Mouse (Mus musculus) spleen, postnatal 10 days (tissue): ENCODE results near the gene Rad9b.
A peak's percentile ranks its signal among the peaks of the same experiment; 100 is the strongest.

Experiments used
- DNase-seq, 2 experiments: peaks; one replicate each; pipeline ENCODE4 v3.0.0; 2021 to 2022; ENCODE audit warnings: low spot score in 2 of 2

Rad9b gene

DNA sequence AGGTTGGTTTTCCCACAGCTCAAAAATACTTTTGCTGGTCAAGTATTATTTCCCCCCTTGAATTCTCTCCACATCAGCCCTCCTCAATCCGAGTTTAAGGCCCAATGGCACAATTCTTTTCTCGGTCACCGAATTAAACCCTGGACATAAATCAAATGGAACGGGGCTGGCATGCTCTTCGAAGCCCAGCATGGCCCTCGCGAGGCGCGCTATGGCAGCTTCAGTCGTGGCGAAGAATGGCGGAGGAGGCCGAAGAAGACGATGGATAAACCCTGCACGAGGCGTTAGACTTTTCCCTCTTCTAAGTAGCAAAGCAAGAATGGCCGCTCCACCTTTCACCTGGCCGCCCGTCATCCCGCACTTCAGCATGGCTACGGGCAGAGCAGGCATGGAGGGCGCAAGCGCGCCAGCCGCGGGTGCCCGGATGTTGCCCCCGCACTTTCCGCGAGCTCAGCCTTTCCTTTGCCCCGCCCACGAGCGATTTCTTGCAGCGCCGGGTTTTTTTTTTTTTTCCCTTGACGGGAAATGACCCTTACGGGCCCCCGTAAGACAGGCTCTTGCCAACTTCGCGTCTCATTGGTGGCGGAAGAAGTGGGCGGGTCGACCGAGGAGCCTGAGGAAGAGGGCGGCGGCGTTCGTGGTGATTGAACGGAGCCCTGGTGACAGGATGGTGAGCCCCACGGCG lies at the start of gene Rad9b, which contains the start of gene Vps29:
Gene Rad9b, minus strand, starts transcription at position 427 of the 685 bp plus-strand sequence.
Gene Vps29, plus strand, starts transcription at position 563 of the 685 bp plus-strand sequence.
- peak; percentile 98 to 100 for DNase-seq

DNA sequence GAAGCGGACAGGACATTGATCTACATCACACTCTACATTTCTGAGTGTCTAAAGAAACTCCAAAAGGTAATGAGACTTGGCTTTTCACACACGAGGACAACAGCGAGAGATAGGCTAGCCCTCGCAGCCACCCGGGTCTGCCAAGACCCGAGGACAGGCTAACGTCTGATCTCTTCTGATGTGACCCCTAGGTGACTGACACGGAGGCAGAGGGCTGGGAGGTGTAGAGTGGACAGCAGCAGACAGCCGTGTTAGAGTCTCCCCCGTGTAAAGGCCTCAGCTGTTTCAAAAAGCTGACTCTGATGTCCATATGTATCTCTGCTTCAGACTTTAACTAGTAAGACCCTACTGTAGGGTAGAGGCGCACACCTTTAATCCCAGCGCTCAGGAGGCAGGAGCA lies 49.3 kb upstream of the Rad9b start:
- no peak for DNase-seq

GRCm38 (mm10) chr5:122402772-122403171 lies 48.7 kb upstream of the Rad9b start:
- no peak for DNase-seq

DNA sequence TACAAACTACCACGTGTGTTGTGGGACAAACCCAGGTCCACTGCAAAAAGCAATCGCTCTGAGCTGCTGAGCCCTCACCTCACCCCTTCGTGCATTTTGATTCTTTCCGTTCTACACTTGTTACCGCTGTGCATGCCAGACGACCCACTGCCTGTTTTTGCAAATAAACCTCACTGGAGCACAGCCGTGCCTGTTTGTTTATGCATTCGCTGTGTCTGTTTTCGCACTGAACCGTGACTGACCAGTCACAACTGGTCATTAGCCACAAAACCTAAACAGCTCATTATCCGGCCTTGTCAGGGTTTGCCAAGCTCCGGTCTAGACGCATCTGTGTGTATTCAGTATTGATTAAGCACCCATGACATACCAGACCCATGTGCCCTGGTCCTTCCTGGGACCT lies 48.1 kb upstream of the Rad9b start:
- no peak for DNase-seq

- DNase-seq = peak; percentile 65 to 77
Observed at GRCm38 (mm10) chr5:122401303-122401640, 47.2 kb upstream of the Rad9b start.

DNA sequence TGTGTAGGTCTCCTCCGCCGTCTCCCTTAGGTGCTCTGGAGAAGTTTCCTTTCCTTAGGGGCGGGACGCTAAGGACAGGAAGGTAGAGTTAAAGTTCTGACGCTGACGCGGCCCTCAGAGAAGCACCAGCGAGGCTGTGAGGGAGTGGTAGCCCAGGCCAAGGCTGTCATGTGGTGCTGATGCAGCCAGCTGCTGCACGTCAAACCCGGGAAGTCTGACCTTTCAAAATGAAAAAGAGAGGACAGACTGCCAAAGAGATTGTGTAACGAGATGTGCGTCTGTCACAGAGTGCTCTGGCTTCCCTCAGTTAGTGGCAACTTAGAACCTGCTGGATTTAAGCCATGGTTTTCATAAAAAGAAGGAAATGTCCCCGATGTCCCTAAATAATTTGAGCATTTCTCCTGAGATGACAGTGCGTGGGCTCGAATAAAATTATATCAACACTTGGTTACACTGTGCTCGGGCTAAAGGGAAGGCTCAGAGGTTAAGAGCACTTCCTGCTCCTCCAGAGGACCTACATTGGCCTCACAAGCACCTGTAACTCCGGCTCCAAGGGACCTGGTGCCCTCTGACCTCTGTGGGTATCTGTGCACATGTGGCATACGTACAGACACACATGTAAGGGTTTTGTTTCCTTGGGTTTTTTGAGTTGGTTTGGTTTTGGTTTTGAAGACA lies 46.7 kb upstream of the Rad9b start:
- no peak for DNase-seq

DNA sequence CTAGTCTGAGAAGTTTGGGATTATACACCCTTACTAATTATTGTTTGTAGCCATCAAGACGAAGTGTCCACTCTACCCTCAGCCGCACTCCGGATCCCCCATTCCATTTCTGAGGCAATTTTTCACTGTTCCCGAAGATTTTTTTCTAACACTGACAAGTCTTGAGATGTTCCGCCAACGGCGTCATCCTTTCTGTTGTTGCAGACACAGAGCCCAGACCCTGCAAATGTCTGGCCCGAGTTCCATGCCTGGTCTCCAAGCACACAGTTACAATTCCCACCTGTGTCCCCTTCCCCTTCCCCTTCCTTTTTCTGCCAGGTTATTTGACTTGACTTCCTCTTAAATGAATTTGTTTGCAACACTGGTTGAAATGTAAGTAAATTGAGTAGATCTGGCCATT lies 45.8 kb upstream of the Rad9b start:
- DNase-seq = no peak

DNA sequence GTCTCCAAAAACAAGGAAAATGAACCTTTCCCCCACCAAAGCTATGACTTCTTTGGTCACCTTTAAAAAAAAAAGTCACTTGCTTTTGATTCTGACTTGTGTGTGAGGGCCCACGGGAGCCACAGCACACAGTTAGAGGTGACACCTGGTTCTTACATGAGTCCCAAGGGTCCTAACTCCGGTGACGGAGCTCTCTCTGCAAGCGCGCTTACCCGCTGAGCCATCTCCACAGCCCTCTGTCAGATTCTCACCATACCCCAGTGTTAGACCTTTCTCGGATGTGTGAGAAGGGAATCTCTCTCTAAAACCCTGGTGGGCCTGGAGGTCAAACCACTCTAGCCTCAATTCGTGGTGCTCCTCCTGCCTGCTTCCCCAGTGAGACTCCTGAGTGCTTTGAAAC lies 43.5 kb upstream of the Rad9b start:
- DNase-seq = no peak

DNA sequence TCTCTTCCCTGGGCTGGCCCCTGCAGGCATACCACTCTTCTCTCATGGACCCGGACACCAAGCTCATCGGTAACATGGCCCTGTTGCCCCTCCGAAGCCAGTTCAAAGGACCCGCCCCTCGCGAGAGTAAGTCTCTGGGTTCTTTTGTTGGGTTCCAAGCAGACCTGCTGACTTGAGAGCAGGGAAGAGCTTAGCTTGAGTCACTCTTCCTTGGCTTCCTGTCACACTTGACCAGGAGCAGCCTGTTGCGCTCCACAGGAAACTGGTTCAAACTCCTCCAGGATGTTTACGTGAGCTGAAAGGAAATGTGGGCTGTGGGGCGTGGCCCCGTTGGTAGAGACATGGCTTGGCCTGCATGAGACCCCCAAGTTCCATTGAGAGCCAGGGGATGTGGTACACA lies 42.8 kb upstream of the Rad9b start:
- no peak for DNase-seq

DNA sequence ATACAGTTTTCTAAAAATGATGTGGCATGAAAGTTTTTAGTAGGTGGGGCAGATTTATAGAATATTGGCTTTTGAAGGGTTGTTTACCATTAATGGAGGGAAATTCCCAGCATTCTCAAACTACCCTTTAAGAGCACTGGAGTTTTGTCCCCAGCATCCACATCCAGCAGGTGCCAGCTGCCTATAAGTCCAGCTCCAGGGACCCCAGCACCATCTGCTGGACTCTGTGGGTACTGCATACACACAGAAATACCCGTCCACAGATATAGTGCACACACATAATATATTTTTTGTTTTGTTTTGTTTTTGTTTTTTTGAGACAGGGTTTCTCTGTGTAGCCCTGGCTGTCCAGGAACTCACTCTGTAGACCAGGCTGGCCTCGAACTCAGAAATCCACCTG lies 39.9 kb upstream of the Rad9b start:
- DNase-seq = peak; percentile 84 to 90

DNA sequence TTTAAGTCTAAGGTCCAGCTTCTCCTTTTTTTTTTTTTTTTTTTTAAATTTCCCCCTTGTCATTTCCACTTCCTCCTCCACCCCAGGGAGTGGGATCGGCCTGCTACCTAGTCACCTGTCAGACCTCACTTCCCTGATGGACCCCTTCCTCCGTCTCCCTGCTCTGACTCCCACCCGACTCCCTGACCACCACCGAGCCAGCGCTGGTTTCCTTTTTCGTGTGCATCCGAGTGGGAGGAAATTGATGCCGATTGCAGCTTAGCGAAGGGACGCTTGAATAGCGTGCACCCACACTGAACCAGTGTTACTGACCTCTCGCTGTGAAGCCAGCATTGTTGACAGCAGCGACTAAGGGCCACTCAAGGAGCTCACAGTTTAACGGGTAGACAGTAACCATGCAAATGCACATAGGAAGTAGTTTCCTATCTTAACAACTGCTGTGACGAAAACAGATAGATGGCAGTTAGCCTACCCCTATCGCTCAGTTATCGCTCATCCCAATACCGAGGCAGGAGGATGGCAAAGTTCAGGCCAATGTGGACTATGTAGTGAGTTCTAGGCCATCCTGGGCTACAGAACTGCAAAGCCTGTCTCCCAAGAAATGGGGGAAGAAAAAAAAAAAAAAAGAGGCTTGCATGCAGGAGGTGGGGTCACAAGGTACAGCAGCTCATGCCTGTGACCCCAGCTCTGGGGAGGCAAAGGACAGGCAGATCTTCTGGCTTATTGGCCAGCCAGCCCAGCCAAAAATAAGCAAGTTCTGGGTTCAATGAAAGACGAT lies 38.4 kb upstream of the Rad9b start:
- DNase-seq = peak; percentile 48 to 51

GRCm38 (mm10) chr5:122391786-122392180 lies 37.8 kb upstream of the Rad9b start, which contains the start of gene Arpc3:
Arpc3 (plus strand) TSS chr5:122391878.
- peak; percentile 94 to 95 for DNase-seq

DNA sequence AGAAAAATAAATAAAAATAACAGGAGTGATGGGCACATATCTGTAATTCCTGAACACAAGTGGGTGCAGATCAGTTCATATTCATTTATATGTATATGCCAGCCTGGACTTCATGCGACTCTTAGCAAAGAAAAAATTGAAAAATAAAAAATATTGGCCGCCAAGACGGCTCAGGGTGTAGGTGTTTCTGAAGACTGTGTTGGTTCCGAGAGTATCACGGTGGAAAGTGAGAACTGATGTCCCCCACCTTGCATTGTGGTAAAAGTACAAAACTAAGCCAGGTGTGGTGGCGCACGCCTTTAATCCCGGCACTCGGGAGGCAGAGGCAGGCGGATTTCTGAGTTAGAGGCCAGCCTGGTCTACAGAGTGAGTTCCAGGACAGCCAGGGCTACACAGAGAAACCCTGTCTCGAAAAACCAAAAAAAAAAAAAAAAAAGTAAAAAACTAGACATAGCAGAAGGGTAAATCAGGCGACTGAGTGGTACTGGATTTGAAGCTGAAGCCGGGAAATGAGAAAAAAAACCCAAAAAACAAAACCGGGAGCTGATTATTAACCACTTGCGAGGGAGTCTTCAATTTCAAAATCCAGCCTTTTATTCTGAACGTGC lies 37.2 kb upstream of the Rad9b start:
- DNase-seq = no peak

DNA sequence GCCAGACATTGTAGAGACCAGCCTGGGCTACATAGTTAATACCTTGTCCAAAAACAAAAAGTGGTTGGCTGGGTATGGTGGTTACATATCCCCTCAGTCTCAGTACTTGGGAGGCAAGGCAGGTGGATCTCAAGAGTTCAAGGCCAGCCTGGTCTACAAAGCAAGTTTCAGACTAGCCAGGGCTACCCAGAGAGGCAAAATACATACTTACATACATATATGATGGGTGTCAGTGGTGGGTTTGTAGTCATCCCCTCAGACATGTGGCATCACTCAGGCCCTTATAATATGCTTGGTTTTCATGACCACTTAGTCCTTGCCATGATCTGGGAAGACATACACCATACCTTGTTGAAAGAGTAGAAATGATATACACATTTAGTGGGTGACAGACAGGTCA lies 36.6 kb upstream of the Rad9b start:
- no peak for DNase-seq

DNA sequence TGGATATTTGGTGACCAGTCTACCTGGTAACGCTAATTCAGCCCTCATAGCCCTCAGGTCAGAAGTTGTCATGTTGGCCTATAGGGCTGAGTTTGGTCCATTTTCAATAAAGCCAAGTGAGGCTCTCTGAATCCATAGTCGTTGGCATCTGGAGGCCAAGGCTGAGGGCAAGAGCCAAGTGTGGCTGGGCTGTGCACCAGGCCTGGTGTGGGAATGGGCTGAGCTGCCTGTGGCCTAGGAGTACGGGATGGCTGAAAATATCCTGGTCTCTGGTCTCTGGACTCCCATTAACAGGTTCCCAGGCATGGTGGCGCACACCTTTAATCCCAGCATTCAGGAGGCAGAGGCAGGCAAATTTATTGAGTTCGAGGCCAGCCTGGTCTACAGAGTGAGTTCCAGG lies 36.0 kb upstream of the Rad9b start:
- no peak for DNase-seq

- peak; percentile 59 to 83 for DNase-seq
Observed at GRCm38 (mm10) chr5:122379374-122380155, 25.5 kb upstream of the Rad9b start.

- DNase-seq = no peak
Observed at GRCm38 (mm10) chr5:122378171-122378570, 24.1 kb upstream of the Rad9b start.

GRCm38 (mm10) chr5:122377101-122377833 lies 23.2 kb upstream of the Rad9b start:
- no peak for DNase-seq

DNA sequence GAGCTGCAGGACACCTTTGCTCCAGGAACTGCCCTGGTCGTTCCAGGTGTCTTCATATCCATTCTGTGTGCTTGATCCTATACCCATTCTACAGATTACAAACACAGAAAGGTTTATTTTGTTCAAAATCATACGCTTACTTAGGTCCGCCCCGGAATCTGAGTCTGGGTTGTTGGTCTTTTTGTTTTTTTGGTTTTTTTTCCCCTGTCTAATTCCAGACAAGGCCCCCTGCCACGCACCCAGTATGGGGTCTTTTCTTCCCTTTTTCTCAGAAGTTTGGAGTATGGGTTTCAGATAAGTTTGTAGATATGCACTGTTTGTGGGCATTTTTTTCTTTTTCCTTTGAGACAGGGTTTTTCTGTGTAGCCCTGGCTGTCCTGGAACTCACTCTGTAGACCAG lies 18.8 kb upstream of the Rad9b start:
- no peak for DNase-seq

DNA sequence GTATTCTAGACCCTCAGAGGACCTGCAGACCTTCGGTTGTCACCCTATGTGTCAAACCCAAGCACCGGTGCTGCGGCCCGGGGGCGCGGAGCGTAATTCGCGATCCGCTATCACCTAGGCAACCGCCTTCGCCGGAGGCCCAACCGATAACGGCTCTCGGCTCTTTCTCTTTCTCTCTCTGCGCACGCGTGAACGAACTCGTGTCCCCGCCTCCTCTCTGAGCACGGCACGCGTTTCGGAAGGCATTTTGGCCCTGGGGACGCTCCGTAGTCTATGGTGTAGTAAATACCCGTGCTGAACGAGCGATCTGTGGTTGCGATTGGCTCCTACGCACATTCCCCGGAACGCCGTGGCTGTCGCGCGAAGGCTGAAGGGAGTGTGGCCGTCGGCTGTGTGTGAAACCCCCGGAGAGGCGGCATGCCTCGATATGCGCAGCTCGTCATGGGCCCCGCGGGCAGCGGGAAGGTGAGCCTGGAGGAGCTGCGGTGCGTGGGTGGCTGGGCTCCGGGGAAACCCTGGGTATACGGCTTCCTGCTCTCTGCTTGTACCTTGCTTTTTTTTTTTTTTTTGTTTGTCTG lies 18.2 kb upstream of the Rad9b start, which contains the start of gene Fam216a:
Gene Fam216a, minus strand, starts transcription at position 173 of the 578 bp plus-strand sequence.
- DNase-seq = peak; percentile 99 to 100
